Mouse (Mus musculus) CH12.LX (cell line): ENCODE data around the gene 4930519G04Rik.

Experiments
- CTCF ChIP-seq, 2 experiments: IDR thresholded peaks in 1 of 2; conservative IDR thresholded peaks in 1 of 2; 2 replicates each; pipeline ENCODE4 v1.5.1; 2011 to 2012; ENCODE audit warnings: low read depth in 2 of 2, low read length in 2 of 2, improper control_type of control experiment in 1 of 2, inconsistent platforms in 1 of 2, mild to moderate bottlenecking in 1 of 2, moderate library complexity in 1 of 2
- EP300 ChIP-seq: IDR thresholded peaks from 2 replicates; pipeline ENCODE4 v1.6.1; 2011; ENCODE audit warnings: low read length, improper control_type of control experiment
- MYC ChIP-seq: IDR thresholded peaks from 2 replicates; pipeline ENCODE4 v1.6.1; 2011; ENCODE audit warnings: low read depth, mild to moderate bottlenecking, improper control_type of control experiment, low read length
- POLR2A ChIP-seq: IDR thresholded peaks from 2 replicates; pipeline ENCODE4 v1.6.1; 2011; ENCODE audit warnings: low read depth, mild to moderate bottlenecking, improper control_type of control experiment, low read length

GRCm38 (mm10) chr5:114807468-114807867, 46.0 kb upstream of the 4930519G04Rik start:
- TF ChIP-seq MYC (no peak), CTCF (conservative IDR thresholded peaks at IDR 0.05 in 1 of 2, IDR thresholded peaks at IDR 0.05 in 1 of 2; ENCODE audit: low read depth in 2 of 2, low read length in 2 of 2) (no peak), EP300 (no peak), POLR2A (no peak)
